Mouse (Mus musculus) neural tube, embryonic 10.5 days (tissue): ENCODE results near the gene Robo1.
A peak's percentile ranks its signal among the peaks of the same experiment; 100 is the strongest.

Source experiments
- DNase-seq: peaks from one replicate; pipeline ENCODE4 v3.0.0-alpha.2; 2017; ENCODE audit warnings: low spot score; ENCODE audit errors: extremely low spot score

The Robo1 gene

GRCm38 (mm10) chr16:72721713-72722481 is 413.8 kb downstream of the Robo1 start:
- no peak for DNase-seq

GRCm38 (mm10) chr16:72734234-72734633 is 426.1 kb downstream of the Robo1 start:
- no peak for DNase-seq

DNA sequence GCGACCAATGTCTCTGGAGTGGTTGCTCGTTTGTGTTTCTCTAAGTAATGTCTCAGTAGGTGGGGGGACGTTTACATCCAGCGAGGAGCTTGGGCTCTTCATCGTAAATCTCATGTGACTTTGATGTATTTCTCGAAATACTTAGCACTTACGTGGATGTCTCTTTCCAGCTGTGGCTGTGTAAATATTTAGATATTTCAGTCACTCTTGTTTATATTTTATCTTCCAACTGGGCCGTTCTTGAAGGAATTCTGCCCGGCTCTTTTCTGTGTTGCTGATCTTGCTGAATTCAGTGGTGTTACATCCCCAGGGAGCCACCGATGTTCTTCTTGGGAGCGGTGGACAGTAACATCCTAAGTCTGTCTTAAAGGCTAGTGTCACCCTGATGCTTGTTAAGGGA is 427.1 kb downstream of the Robo1 start:
- DNase-seq: no peak

GRCm38 (mm10) chr16:72735588-72735987 is 427.5 kb downstream of the Robo1 start:
- no peak for DNase-seq

DNA sequence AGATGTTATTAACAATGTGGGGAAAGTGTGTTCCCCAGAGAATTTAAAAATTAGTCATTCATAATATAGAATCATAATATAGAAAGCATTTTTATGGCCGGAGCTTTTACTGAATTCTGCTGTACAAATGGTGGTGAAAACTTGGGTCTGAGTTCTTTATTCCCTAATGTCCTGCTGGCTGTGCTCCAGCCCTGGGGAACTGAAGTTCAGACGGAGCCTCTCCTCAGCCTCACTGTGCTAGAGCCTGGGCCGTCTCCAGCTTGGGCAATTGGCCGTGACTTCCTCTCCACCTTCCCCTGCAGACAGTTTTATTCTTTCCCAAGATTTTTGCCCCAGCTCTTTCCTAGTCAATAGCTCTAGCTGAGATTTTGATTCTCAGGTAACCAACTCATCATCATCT is 429.0 kb downstream of the Robo1 start:
- no peak for DNase-seq

DNA sequence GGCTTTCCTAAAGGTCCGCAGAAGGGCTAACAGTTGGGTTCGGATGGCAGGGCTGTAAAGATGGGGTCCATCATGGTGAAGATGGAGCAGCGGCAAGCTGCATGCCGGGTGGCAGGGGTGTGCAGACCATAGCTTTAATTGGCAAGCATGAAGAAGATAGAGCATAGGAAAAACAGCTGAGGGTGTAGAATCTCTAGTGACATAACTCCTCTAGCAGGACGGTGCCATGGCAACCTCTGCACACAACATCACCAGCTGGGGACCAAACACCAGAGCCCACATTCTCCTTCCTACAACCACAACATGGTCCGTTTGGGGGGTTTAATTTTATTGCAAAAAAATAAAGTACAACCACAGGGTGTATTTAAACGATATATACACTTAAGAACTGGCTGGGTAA is 432.1 kb downstream of the Robo1 start:
- no peak for DNase-seq

DNA sequence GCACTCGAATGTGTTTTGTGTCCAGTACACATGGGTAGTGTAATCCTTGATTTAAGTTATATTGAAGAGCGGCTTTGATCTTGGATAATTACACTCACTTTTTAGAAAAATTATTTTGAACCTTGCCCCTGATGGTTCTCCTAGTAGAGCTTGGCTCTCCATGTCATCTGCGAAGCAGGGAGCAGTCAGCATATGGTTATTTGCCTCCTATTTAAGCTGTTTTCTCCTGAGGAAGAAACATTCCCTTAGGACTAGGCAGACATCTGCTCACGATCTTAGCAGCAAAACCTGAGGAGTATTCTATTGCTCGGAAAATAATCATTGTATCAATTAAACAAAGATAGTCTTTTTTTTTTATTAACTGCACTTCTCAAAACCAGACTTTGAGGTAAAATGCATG is 439.6 kb downstream of the Robo1 start:
- no peak for DNase-seq

GRCm38 (mm10) chr16:72765128-72765913 is 457.2 kb downstream of the Robo1 start:
- no peak for DNase-seq

DNA sequence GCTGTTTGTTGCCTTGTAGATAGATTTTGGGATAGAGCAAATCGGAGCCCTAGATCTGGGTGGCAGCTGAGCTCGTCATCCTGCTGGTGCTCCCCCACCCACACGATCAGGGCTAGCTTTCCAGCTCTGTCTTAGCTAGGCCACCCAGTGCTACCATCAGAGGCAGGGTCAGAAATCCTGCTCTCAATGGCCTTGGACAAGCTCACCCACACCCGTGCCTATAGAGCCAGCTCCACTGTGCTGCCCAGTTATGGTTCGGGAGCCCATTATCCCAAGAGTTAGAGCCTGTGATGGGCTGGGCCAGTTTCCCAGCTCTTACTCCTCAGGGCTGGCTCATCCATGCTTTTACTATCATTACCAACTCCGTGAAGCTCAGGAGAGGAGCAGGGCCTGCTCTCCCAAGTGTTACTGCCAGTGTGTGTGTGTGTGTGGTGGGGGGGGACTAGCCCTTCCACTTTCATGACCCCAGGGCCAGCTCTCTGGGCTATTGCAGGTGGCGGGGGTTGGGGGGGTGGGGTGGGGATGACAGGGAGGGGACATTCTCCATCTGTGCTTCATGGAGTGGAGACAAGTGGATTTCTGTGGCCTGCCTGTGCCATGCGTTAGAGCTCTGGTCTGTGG is 461.2 kb downstream of the Robo1 start:
- DNase-seq: no peak

- no peak for DNase-seq
Measured at GRCm38 (mm10) chr16:72772348-72772747, 464.2 kb downstream of the Robo1 start.

DNA sequence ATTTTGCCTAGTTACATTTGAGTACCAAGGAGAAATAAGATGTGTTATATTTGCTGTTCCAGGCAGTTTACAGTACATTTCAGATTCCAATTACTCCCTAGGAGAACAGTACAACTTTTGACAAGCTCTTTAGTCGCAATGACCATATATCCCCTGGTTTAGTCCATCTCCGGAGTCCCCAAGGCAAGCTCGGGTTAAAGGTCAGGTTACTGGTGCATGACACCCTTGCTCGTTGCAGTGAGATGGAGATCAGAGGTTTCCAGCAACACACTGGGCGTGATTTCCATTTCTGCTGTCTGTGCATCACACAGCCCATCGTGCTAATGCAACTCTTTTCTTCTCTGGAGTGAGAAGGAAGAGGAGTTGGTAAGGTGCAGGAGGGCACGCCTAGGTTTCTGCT is 464.9 kb downstream of the Robo1 start:
- no peak for DNase-seq

DNA sequence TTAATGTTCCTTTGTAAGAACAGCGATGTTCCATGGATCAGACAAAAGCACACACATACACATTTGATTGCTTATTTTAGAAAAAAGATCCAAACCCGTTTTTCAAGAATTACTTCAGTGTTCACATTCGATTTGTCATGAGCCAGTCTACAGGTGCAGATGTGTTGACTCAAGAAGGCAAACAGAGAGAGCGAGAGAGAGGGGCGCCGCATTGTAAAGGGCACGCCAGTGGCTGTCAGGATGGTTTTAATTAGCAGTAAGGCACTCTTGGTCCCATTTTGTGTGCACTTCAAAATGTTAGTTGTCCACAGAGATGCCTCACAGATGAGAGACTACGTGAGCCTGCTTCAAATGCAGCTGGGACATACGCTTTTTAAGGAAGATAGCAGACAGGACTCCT is 470.4 kb downstream of the Robo1 start:
- DNase-seq: no peak

GRCm38 (mm10) chr16:72782171-72782570 is 474.1 kb downstream of the Robo1 start:
- DNase-seq: no peak

- DNase-seq: no peak
Measured at GRCm38 (mm10) chr16:72786079-72786478, 478.0 kb downstream of the Robo1 start.

- no peak for DNase-seq
Measured at GRCm38 (mm10) chr16:72786636-72787035, 478.5 kb downstream of the Robo1 start.

DNA sequence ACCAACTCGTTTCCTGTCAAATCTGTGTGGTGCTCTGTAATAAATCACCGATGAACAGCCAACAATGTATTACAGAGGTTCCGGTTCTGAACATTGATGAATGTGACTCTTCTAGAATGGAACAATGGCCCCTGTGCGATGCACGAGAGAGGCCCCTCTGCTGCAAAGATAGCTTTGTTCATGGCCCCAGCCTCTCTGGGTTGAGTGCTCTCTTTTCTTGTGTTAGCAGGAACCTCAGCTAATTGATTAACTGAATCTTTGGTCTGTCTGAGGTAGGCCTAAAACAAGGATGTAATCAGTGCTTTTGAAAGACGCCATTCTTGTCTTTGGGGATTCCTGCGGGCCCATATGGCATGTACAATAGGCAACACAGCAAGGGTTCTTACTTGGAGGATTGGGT is 479.9 kb downstream of the Robo1 start:
- DNase-seq: peak; percentile 43

DNA sequence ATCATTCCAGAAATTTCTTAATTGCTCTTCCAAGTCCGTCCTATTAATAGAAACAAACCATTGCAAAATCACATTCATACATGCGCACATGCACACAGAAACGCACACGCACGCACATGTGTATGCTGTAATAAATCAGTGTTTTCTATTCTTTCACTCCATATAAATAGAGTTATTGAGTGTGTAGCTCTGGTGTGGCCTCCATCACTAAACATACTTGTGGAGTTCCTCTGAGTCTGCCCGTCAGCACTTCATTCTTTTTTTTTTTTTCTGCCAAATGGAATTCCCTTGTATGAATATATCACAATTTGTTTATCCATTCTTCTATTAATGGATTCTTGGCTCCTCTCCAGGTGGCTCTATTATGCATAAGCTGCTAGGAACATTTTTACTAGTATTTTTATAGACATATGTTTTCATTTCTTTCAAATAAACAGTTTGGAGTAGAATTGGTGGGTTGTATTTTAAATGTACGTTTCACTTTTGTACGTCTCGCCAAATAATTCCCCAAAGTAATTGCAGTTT is 483.1 kb downstream of the Robo1 start:
- no peak for DNase-seq

DNA sequence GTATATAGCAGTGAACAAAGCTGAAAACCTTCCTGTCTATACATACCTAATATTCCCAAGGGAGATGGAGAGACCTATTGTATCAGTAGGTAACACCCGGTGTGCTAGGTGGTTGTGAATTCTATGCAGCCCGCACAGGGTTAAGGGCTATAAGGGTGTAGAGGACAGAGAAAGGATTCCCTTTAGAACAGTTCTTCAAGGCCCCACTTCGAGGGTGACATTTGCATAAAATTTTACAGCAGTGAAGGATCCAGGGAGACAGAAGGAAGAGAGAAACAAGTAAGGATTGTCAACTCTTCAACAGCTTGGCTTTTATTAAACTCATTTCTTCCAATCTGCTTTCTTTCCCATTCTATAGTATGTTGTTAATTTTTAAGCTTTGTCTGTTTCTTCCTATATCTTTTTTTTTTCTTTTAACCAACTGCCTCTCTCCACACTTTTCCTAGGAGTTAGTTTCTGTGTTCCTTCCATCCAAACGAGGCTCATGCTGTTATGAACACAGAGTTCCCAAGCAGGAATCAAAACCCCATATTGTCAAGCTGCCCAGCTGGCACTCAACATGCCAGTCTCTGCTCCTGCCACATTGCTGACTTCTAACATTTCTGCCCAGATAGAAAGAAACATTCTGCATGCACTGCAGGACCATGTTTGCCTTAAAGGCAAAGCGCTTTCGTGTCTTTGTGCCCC is 486.7 kb downstream of the Robo1 start:
- DNase-seq: no peak

DNA sequence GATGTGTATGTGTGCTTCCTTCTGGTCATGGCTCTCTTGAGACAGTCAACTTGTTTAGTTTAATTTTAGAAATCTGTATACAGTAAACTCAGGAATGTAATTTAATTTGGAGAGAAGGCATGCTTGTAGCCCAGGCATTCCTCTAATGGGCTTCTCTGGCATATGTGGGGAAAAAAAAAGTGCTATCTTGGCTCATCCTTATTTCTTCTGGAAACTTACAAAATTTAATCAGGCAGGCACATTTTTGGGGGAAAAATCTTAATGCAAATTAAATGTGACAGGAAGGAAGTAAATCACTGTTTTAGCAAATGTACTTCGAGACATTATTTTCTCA is 487.2 kb downstream of the Robo1 start:
- DNase-seq: no peak

GRCm38 (mm10) chr16:72798405-72798949 is 490.4 kb downstream of the Robo1 start:
- DNase-seq: no peak

- no peak for DNase-seq
Measured at GRCm38 (mm10) chr16:72800121-72800749, 492.1 kb downstream of the Robo1 start.
